Mouse (Mus musculus): ENCODE measurements at regions not wholly inside any gene's neighbourhood (a gene's known extent, or its start where the extent isn't known, plus 50 kb on each side); places are given as distances from the start of the nearest gene placed in this dataset.

GRCm38 (mm10) chr9:101348771-101349170 is 97.2 kb upstream of the Ppp2r3a start:
- no peak for DNase-seq

- DNase-seq = no peak
These were observed 91.3 kb upstream of the Ppp2r3a start for GRCm38 (mm10) chr9:101342887-101343286.

GRCm38 (mm10) chr9:101340796-101341465 is 89.3 kb upstream of the Ppp2r3a start:
- no peak for DNase-seq

GRCm38 (mm10) chr9:101329032-101329824 is 77.6 kb upstream of the Ppp2r3a start:
- DNase-seq = no peak

- DNase-seq = no peak
These were observed 75.4 kb upstream of the Ppp2r3a start for GRCm38 (mm10) chr9:101326961-101327360.

GRCm38 (mm10) chr9:101314036-101314435 is 62.4 kb upstream of the Ppp2r3a start:
- peak; percentile 54 for DNase-seq

GRCm38 (mm10) chr9:101306408-101306935 is 54.9 kb upstream of the Ppp2r3a start:
- DNase-seq = no peak

- no peak for DNase-seq
These were observed 54.1 kb upstream of the Ppp2r3a start for GRCm38 (mm10) chr9:101305730-101306129.
